Mouse (Mus musculus): ENCODE results near the gene Arhgap11a.

- TF ChIP-seq GATA1 (IDR thresholded peaks at IDR 0.05; ENCODE audit: low read length) (no peak), TAL1 (IDR thresholded peaks at IDR 0.05; ENCODE audit: low read length) (no peak)
Measured at GRCm38 (mm10) chr2:113787882-113788281, 60.6 kb downstream of the Arhgap11a start.
